Comparison of ENCODE assay signal across 23 mouse cellular contexts in genomic region chr4:40885166-40885525, GRCm38 (mm10). TPM values are rescaled to one million over a fixed set of nuclear protein-coding genes. Genes with fewer than 3 reads are reported as not detected.
DNase-seq lines count a peak whose midpoint lies in the region; ATAC-seq and TF ChIP-seq lines count a peak whose summit lies in the region.
"Had no signal": no experiment of that assay in that cellular context is flagged by ENCODE, and none has a peak within 500 bp of the region (broad histone marks: within the 10 kb centered on the region; RNA-seq: fewer than 3 reads in every experiment).

No protein-coding gene starts in this region.

- no peak for ATAC-seq in limb, embryonic 15.5 days (ENCODE audit: insufficient number of reproducible peaks, low FRiP score, low TSS enrichment, low read depth)
- no peak for ATAC-seq in stomach, postnatal 0 days (ENCODE audit: low FRiP score, low TSS enrichment)
- ATAC-seq: forebrain, embryonic 14.5 days; Patski had no signal

- H3K4me2 ChIP-seq in limb, embryonic 15.5 days, result no peak overlapping the region
- H3K4me2 ChIP-seq in stomach, postnatal 0 days (replicated peaks; ENCODE audit: low read depth), result no peak overlapping the region
- H3K4me2 ChIP-seq: hindbrain, embryonic 14.5 days; limb, embryonic 13.5 days; midbrain, embryonic 11.5 days; stomach, embryonic 15.5 days had no signal

- TF ChIP-seq EP300 in heart, adult 2 months (IDR thresholded peaks at IDR 0.05; ENCODE audit: insufficient read depth, low read depth, low read length), result no peak
- no peak for TF ChIP-seq EP300 in stomach, postnatal 0 days (optimal IDR thresholded peaks at IDR 0.05)

- H3K4me1 ChIP-seq in heart, adult 2 months (ENCODE audit: control insufficient read depth, insufficient read depth, low read length), result no peaks in the 10 kb centered on the region
- peaks cover 14% of the 10 kb centered on the region; the same call in 1 of the 2 replicates for H3K4me1 ChIP-seq in heart, embryonic 10.5 days
- peaks cover 10% of the 10 kb centered on the region; the same call in 1 of the 2 replicates for H3K4me1 ChIP-seq in limb, embryonic 15.5 days
- H3K4me1 ChIP-seq in limb, embryonic 10.5 days, result no peaks in the 10 kb centered on the region
- H3K4me1 ChIP-seq in stomach, postnatal 0 days (replicated peaks; ENCODE audit: control insufficient read depth, insufficient read depth), result peaks cover 6% of the 10 kb centered on the region; the same call in 1 of the 2 replicates
- H3K4me1 ChIP-seq: stomach, embryonic 15.5 days had no signal

- no peak overlapping the region for H3K4me3 ChIP-seq in heart, adult 2 months
- no peak overlapping the region for H3K4me3 ChIP-seq in heart, embryonic 10.5 days
- no peak overlapping the region for H3K4me3 ChIP-seq in limb, embryonic 15.5 days
- H3K4me3 ChIP-seq in limb, embryonic 10.5 days, result no peak overlapping the region
- H3K4me3 ChIP-seq in stomach, postnatal 0 days (ENCODE audit: low read depth, low read length), result no peak overlapping the region
- H3K4me3 ChIP-seq: erythroblast, embryonic 14.5 days; limb, embryonic 13.5 days; stomach, embryonic 15.5 days had no signal

- H3K36me3 ChIP-seq in heart, adult 2 months (ENCODE audit: control insufficient read depth, insufficient read depth, low read length), result no peaks in the 10 kb centered on the region
- H3K36me3 ChIP-seq in heart, embryonic 10.5 days, result no peaks in the 10 kb centered on the region
- no peaks in the 10 kb centered on the region for H3K36me3 ChIP-seq in limb, embryonic 15.5 days
- no peaks in the 10 kb centered on the region for H3K36me3 ChIP-seq in limb, embryonic 10.5 days
- no peaks in the 10 kb centered on the region for H3K36me3 ChIP-seq in stomach, postnatal 0 days (ENCODE audit: control insufficient read depth, insufficient read depth, low read length)
- H3K36me3 ChIP-seq: limb, embryonic 13.5 days; stomach, embryonic 15.5 days had no signal

- no peak overlapping the region for H3K9ac ChIP-seq in heart, adult 2 months (ENCODE audit: low read depth, low read length)
- H3K9ac ChIP-seq in limb, embryonic 15.5 days, result no peak overlapping the region
- H3K9ac ChIP-seq in stomach, postnatal 0 days (ENCODE audit: low read length), result no peak overlapping the region
- H3K9ac ChIP-seq: hindbrain, embryonic 14.5 days; limb, embryonic 13.5 days; liver, embryonic 14.5 days; stomach, embryonic 15.5 days had no signal

- no peak for TF ChIP-seq CTCF in heart, adult 2 months (IDR thresholded peaks at IDR 0.05)
- TF ChIP-seq CTCF in stomach, postnatal 0 days (IDR thresholded peaks at IDR 0.05; ENCODE audit: low read depth), result no peak

- intact Hi-C loops in heart, adult 2 months (cut with DNase I), result no loop called here

- no peaks in the 10 kb centered on the region for H3K79me2 ChIP-seq in heart, adult 2 months (replicated peaks; ENCODE audit: control insufficient read depth, insufficient read depth, low read length)

- H3K27ac ChIP-seq in heart, adult 2 months, result peak overlapping the region; percentile 36
- H3K27ac ChIP-seq in heart, embryonic 10.5 days, result no peak overlapping the region
- H3K27ac ChIP-seq in limb, embryonic 15.5 days, result 0 out of 2 replicates have a peak overlapping the region, but pooled peaks have one; percentile 27
- no peak overlapping the region for H3K27ac ChIP-seq in limb, embryonic 10.5 days
- no peak overlapping the region for H3K27ac ChIP-seq in stomach, postnatal 0 days (replicated peaks)
- H3K27ac ChIP-seq: hindbrain, embryonic 14.5 days; limb, embryonic 13.5 days; liver, embryonic 14.5 days; stomach, embryonic 15.5 days had no signal

- no peaks in the 10 kb centered on the region for H3K9me3 ChIP-seq in heart, embryonic 10.5 days
- no peaks in the 10 kb centered on the region for H3K9me3 ChIP-seq in limb, embryonic 15.5 days
- H3K9me3 ChIP-seq in limb, embryonic 10.5 days (replicated peaks), result no peaks in the 10 kb centered on the region
- H3K9me3 ChIP-seq in stomach, postnatal 0 days (ENCODE audit: control insufficient read depth, low read length), result no peaks in the 10 kb centered on the region
- H3K9me3 ChIP-seq: limb, embryonic 13.5 days; stomach, embryonic 15.5 days had no signal

- no peak for TF ChIP-seq POLR2A in heart, adult 2 months (IDR thresholded peaks at IDR 0.05; ENCODE audit: insufficient read depth, low read depth, low read length)

- 70% methylated on average over 2 of the region's 2 CpGs for WGBS in heart, adult 2 months
- 79% methylated on average over 2 of the region's 2 CpGs for WGBS in heart, embryonic 10.5 days
- 74% methylated on average over 2 of the region's 2 CpGs for WGBS in limb, embryonic 15.5 days
- 82% methylated on average over 2 of the region's 2 CpGs for WGBS in limb, embryonic 10.5 days
- WGBS in stomach, postnatal 0 days, result 52% methylated on average over 2 of the region's 2 CpGs

- no peaks in the 10 kb centered on the region for H3K27me3 ChIP-seq in heart, adult 2 months (ENCODE audit: control insufficient read depth, insufficient read depth, low read length)
- H3K27me3 ChIP-seq in heart, embryonic 10.5 days (ENCODE audit: insufficient read depth, poor library complexity, severe bottlenecking), result no peaks in the 10 kb centered on the region
- H3K27me3 ChIP-seq in limb, embryonic 15.5 days, result no peaks in the 10 kb centered on the region
- no peaks in the 10 kb centered on the region for H3K27me3 ChIP-seq in limb, embryonic 10.5 days (ENCODE audit: low read depth, poor library complexity, severe bottlenecking)
- H3K27me3 ChIP-seq in stomach, postnatal 0 days (ENCODE audit: control insufficient read depth, insufficient read depth, low read length), result no peaks in the 10 kb centered on the region
- H3K27me3 ChIP-seq: limb, embryonic 13.5 days; Patski; stomach, embryonic 15.5 days had no signal

- peak in 1 of 2 experiments; percentile 43 for DNase-seq in heart, adult 2 months
- no peak for DNase-seq in heart, embryonic 10.5 days (ENCODE audit: low spot score)
- DNase-seq in limb, embryonic 10.5 days (ENCODE audit: low spot score), result no peak
- peak; percentile 59 for DNase-seq in 3T3-L1 (ENCODE audit: low read depth, low spot score)
- peak; percentile 79 for DNase-seq in brain, adult 2 months (ENCODE audit: low read depth, low spot score)
- no peak for DNase-seq in stomach, postnatal 0 days (ENCODE audit: low spot score)
- DNase-seq: adrenal gland, adult 8-10 months; cerebellum, adult 9-11 months; kidney, adult 9 months; kidney, postnatal 25 days; thymus, postnatal 14 days had no signal

RNA-seq across cellular contexts. Expression of gene B4galt1, which starts 31.3 kb away (rescaled TPM):
- 10 to 100 TPM; 68.7 to 69.7 TPM for total RNA-seq in heart, adult 2 months (2021)
- 42.6 and 57.4 TPM in 2 replicates for polyA plus RNA-seq in heart, adult 2 months (2012; rRNA removed)
- polyA plus RNA-seq in heart, embryonic 10.5 days (2016; fragmentation: Nextera tagmentation; extraction: Ambion mirVana), result 38.1 and 47.1 TPM in 2 replicates
- 50.3 and 58.1 TPM in 2 replicates for polyA plus RNA-seq in limb, embryonic 15.5 days (2015; fragmentation: Nextera tagmentation; extraction: Ambion mirVana)
- polyA plus RNA-seq in limb, embryonic 10.5 days (2016; fragmentation: Nextera tagmentation; extraction: Ambion mirVana), result 23.6 and 29.9 TPM in 2 replicates
- polyA plus RNA-seq in stomach, postnatal 0 days (2015; fragmentation: Nextera tagmentation; extraction: Ambion mirVana), result 34.3 and 35.0 TPM in 2 replicates

RNA-seq across cellular contexts. Expression of gene Spink4, which starts 34.7 kb away (rescaled TPM):
- total RNA-seq in heart, adult 2 months (2021), result under 1 TPM in 1 of 2 experiments, not detected in 1; 0.68 TPM
- 1.7 and 3.6 TPM in 2 replicates for polyA plus RNA-seq in heart, adult 2 months (2012; rRNA removed)
- 6.2 and 10.2 TPM in 2 replicates for polyA plus RNA-seq in heart, embryonic 10.5 days (2016; fragmentation: Nextera tagmentation; extraction: Ambion mirVana)
- polyA plus RNA-seq in limb, embryonic 15.5 days (2015; fragmentation: Nextera tagmentation; extraction: Ambion mirVana), result not detected in 2 replicates
- not detected in 2 replicates for polyA plus RNA-seq in limb, embryonic 10.5 days (2016; fragmentation: Nextera tagmentation; extraction: Ambion mirVana)
- polyA plus RNA-seq in stomach, postnatal 0 days (2015; fragmentation: Nextera tagmentation; extraction: Ambion mirVana), result 75.5 and 86.9 TPM in 2 replicates
- total RNA-seq: left cerebral cortex, adult 8-10 months had no signal
- polyA plus RNA-seq: embryonic facial prominence, embryonic 11.5 days; erythroblast, embryonic 14.5 days; forebrain, embryonic 14.5 days; hindbrain, embryonic 14.5 days; limb, embryonic 13.5 days; midbrain, embryonic 11.5 days; Patski; spleen, adult 2 months had no signal

Comparison
In these comparisons a context has a peak if more than half of its experiments do, and no peak if none do; other contexts are left out.
1. H3K27ac ChIP-seq: peak in heart, adult 2 months (single experiment) and limb, embryonic 15.5 days (single experiment); none in heart, embryonic 10.5 days (single experiment), limb, embryonic 10.5 days (single experiment) and stomach, postnatal 0 days (single experiment).
2. DNase-seq: peak in 3T3-L1 (single experiment) and brain, adult 2 months (single experiment); none in heart, embryonic 10.5 days (single experiment), limb, embryonic 10.5 days (single experiment) and stomach, postnatal 0 days (single experiment).